Mouse (Mus musculus) liver, adult 10 weeks (tissue): ENCODE results near the gene Exosc3. TPM values are rescaled to one million over a fixed set of nuclear protein-coding genes. Genes with fewer than 3 reads are reported as not detected.

Experiments
- polyA plus RNA-seq: library from polyadenylated mRNA; stranded (reverse); fragments of 350-450 nt; fragmentation: Illumina TruSeq; extraction: RNeasy Lipid Tissue Mini Kit (QIAGEN cat#74804); gene quantifications from one replicate; pipeline ENCODE4 v1.2.3, GENCODE M21; 2014; ENCODE audit warnings: low read depth, low replicate concordance

Gene Exosc3
- 28.3 TPM for polyA plus RNA-seq

GRCm38 (mm10) chr4:45342286-45343155, at the start of gene Exosc3:
Exosc3 (minus strand) TSS chr4:45342732.

GRCm38 (mm10) chr4:45341669-45342249, 773 bp downstream of the Exosc3 start, which contains the start of gene Dcaf10:
Dcaf10 (plus strand) TSS chr4:45342101.

GRCm38 (mm10) chr4:45296662-45297564, 45.6 kb downstream of the Exosc3 start, which contains the start of gene Trmt10b:
Trmt10b (plus strand) TSS chr4:45297127.

Other genes starting within 250 kb of the Exosc3 start
- gene Tomm5, start 234.6 kb downstream of the Exosc3 start, polyA plus RNA-seq = 41.7 TPM
- not detected for gene Frmpd1, start 157.9 kb downstream of the Exosc3 start, polyA plus RNA-seq
- 4.5 TPM for gene Trmt10b, start 45.6 kb downstream of the Exosc3 start, polyA plus RNA-seq
- gene Dcaf10, start 631 bp downstream of the Exosc3 start, polyA plus RNA-seq = 17.6 TPM
- gene Slc25a51, start 66.0 kb upstream of the Exosc3 start, polyA plus RNA-seq = 35.6 TPM
- 9.4 TPM for gene Shb, start 189.7 kb upstream of the Exosc3 start, polyA plus RNA-seq